Mouse (Mus musculus): ENCODE measurements around the gene Crb1.

- TF ChIP-seq GATA1 (IDR thresholded peaks at IDR 0.05; ENCODE audit: borderline replicate concordance, low read length) (no peak), FLI1 (IDR thresholded peaks at IDR 0.05; ENCODE audit: low read length) (no peak)
These were observed 51.5 kb downstream of the Crb1 start for GRCm38 (mm10) chr1:139325378-139325777.
